Mouse (Mus musculus) G1E (cell line): ENCODE data around the gene Cacna2d2.

Experiments used
- CTCF ChIP-seq: IDR thresholded peaks from 2 replicates; pipeline ENCODE4 v1.5.1; 2012; ENCODE audit warnings: low read depth, low read length, inconsistent platforms, mixed read lengths
- GATA1 ChIP-seq: IDR thresholded peaks from 2 replicates; pipeline ENCODE4 v1.6.1; 2012; ENCODE audit warnings: borderline replicate concordance, low read length, inconsistent platforms, mixed read lengths
- TAL1 ChIP-seq: conservative IDR thresholded peaks from 2 replicates; pipeline ENCODE4 v1.6.1; 2012; ENCODE audit warnings: low read depth, low read length, inconsistent platforms, mixed read lengths

DNA sequence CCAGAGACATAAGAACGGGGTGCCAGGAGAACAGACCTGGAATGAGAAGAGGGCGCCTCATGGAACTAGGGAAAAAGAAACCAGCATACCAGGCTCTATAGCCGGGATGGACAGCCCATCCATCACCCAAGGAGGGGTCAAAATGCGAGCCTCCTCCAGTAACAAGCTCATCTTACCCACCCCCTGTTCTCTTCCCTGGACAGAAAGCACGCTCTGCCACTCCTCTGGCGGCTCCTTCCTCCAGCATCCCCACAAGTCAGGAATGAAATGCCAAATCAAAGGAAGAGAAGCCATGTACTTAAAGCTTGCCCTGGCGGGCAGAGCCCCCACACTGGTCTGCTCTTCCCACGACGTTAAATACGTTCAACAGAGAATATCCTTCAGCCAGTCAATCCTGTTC, 141.6 kb downstream of the Cacna2d2 start:
- TF ChIP-seq CTCF (no peak), TAL1 (no peak), GATA1 (no peak)
